Mouse (Mus musculus) liver, adult 2 months (tissue): ENCODE data around the gene Serinc3. TPM values are rescaled to one million over a fixed set of nuclear protein-coding genes. Genes with fewer than 3 reads are reported as not detected.
A peak's percentile ranks its signal among the peaks of the same experiment; 100 is the strongest.
"Not testable (repeated sequence)": the region's sequence is repeated elsewhere in the genome, so short reads cannot be mapped to it uniquely, and the experiment has no call there.

Experiments used
- DNase-seq: peaks from one replicate; pipeline ENCODE4 v3.0.0-alpha.2; 2011; ENCODE audit warnings: low read depth, low spot score; ENCODE audit errors: extremely low read depth
- H3K27ac ChIP-seq: fragments of 200-500 bp; replicated peaks from 2 replicates; pipeline ENCODE4 v1.5.1; 2012; ENCODE audit warnings: low read depth, mild to moderate bottlenecking, control low read depth, inconsistent platforms, low read length; ENCODE audit not compliant: insufficient read depth
- H3K27me3 ChIP-seq: fragments of 200-500 bp; 2 replicates; pipeline ENCODE4 v1.6.1; 2012; ENCODE audit warnings: mild to moderate bottlenecking, moderate library complexity, low read length, inconsistent platforms; ENCODE audit not compliant: control insufficient read depth, insufficient read depth
- H3K36me3 ChIP-seq: fragments of 200-500 bp; 2 replicates; pipeline ENCODE4 v1.6.1; 2012; ENCODE audit warnings: low read length, inconsistent platforms; ENCODE audit not compliant: control insufficient read depth, insufficient read depth
- H3K4me1 ChIP-seq: fragments of 200-500 bp; 2 replicates; pipeline ENCODE4 v1.6.1; 2011; ENCODE audit warnings: low read length; ENCODE audit not compliant: control insufficient read depth, insufficient read depth
- H3K4me3 ChIP-seq: fragments of 200-500 bp; 2 replicates; pipeline ENCODE4 v1.5.1; 2011; ENCODE audit warnings: low read depth, mild to moderate bottlenecking, control low read depth, low read length, moderate library complexity; ENCODE audit not compliant: insufficient read depth
- H3K79me2 ChIP-seq: fragments of 200-500 bp; 2 replicates; pipeline ENCODE4 v1.6.1; 2012; ENCODE audit warnings: inconsistent platforms, mild to moderate bottlenecking, low read length, moderate library complexity; ENCODE audit not compliant: control insufficient read depth, insufficient read depth
- H3K9ac ChIP-seq: fragments of 200-500 bp; 2 replicates; pipeline ENCODE4 v1.6.1; 2012; ENCODE audit warnings: low read depth, mild to moderate bottlenecking, control low read depth, inconsistent platforms, low read length
- CTCF ChIP-seq: fragments of 200-500 bp; IDR thresholded peaks from 2 replicates; pipeline ENCODE4 v1.5.1; 2011; ENCODE audit warnings: low read depth, low read length, control low read depth
- POLR2A ChIP-seq: fragments of 200-500 bp; IDR thresholded peaks from 2 replicates; pipeline ENCODE4 v1.6.1; 2011; ENCODE audit warnings: low read length, control low read depth; ENCODE audit not compliant: insufficient read depth; ENCODE audit errors: extremely low read depth
- WGBS: fragments of 180-500 bp; shearing (Covaris S2); methylation state at CpG from one replicate; pipeline ENCODE4 v1.1.7; 2018; 5-methylcytosine and 5-hydroxymethylcytosine counted together
- polyA plus RNA-seq: library from polyadenylated mRNA; depleted of rRNA; stranded (reverse); fragments of >200 nt; gene quantifications from 2 replicates; pipeline ENCODE4 v1.2.3, GENCODE M21; 2012
- total RNA-seq: library from RNA; depleted of rRNA; stranded (reverse); fragments of >200 nt; gene quantifications from 2 replicates; pipeline ENCODE4 v1.2.3, GENCODE M21; 2014

The Serinc3 gene
- total and polyA plus RNA-seq, 2 experiments = 122 to 123 TPM

DNA sequence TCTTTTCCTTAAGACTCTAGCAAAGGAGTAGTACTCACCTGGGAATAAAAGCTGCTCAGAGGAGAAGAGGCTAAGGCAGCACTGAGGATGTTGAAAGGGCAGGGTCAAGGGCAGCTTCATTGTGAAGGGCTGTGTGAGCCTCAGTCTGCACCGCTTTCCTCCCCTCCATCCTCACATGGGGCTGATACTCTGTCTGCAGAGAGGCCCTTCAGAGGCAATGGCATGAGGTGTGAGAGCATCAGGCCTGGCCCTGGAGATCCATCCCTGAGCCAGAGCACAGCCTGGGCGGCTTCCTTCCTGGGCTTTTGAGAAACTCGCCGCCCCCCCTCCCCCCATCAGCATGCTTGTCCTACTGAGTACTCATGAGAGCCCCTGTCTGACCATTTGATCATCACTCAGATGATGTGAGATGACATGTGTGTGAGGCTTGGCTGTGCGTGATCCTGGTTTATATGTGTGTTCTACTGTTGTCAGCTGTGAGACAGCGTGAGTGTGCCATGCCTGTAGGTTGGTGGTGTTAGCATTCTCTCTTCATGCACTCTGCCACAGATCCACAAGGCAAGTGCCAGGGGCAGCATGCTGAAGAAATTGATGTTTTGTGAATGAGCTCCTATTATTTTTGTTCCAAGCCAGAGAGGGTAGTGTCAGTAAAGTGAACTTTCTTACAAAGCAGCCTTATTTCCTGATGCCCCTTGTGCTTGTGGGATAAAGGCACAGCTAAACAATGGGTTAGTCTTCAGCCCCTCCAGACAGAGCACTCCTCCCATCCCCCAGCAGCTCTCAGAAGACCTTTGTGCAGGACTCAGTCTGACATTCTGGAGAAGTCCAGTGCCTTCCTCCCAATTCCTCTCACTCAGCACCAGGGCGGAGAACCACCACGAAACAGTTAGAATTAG is 45.7 kb upstream of the Serinc3 start:
- TF ChIP-seq CTCF (no peak), POLR2A (no peak)
- peaks cover 18% of the 10 kb centered on the region for H3K79me2 ChIP-seq
- H3K4me3 ChIP-seq = no peak overlapping the region
- no peak for DNase-seq
- no peak overlapping the region for H3K27ac ChIP-seq
- no peaks in the 10 kb centered on the region for H3K27me3 ChIP-seq
- no peak overlapping the region for H3K9ac ChIP-seq
- no peaks in the 10 kb centered on the region for H3K36me3 ChIP-seq
- H3K4me1 ChIP-seq = peaks cover 6% of the 10 kb centered on the region
- 88% methylated on average over 8 of the region's 8 CpGs for WGBS

DNA sequence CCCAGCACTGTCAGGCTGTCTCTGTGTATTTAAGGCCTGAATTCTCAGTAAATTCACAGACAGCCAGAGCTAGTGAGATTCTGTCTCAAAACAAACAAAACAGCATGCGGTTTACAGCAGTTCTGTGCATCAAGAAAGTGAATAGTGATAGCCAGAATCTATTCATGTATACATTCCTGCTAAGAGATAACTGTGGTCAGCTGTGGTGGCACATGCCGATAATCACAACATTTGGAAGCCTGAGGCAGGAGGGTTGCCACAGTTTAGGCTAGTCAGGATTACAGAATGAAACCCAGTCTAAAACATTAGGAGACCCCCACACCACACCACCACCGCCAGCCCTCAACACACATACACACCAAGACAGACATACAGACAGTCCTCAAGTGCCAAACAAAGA is 44.8 kb upstream of the Serinc3 start:
- no peak for TF ChIP-seq POLR2A
- TF ChIP-seq CTCF = no peak
- Histone ChIP-seq H3K9ac (no peak overlapping the region), H3K27me3 (no peaks in the 10 kb centered on the region), H3K4me3 (no peak overlapping the region), H3K4me1 (peaks cover 11% of the 10 kb centered on the region), H3K79me2 (peaks cover 23% of the 10 kb centered on the region), H3K27ac (no peak overlapping the region), H3K36me3 (no peaks in the 10 kb centered on the region)
- no peak for DNase-seq
- WGBS = 92% methylated on average over 3 of the region's 3 CpGs

DNA sequence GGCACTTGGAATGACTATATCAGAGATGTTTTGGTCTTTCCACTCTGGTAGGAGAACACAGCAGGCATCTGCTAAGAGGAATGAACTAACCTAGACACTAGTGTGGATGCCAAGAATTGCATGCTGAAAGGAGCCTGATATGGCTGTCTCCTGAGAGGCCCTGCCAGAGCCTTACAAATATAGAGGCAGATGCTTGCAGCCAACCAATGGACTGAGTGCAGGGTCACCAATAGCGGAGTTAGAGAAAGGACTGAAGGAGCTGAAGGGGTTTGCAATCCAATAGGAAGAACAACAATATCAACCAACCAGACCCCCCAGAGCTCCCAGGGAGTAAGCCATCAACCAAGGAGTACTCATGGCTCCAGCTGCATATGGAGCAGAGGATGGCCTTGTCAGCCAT is 43.4 kb upstream of the Serinc3 start:
- H3K27ac ChIP-seq, H3K4me3 ChIP-seq, H3K27me3 ChIP-seq, H3K9ac ChIP-seq, H3K36me3 ChIP-seq, DNase-seq: not testable (repeated sequence)
- Histone ChIP-seq H3K79me2 (peaks cover 15% of the 10 kb centered on the region), H3K4me1 (peaks cover 13% of the 10 kb centered on the region)
- 90% methylated on average over 1 of the region's 1 CpGs for WGBS

DNA sequence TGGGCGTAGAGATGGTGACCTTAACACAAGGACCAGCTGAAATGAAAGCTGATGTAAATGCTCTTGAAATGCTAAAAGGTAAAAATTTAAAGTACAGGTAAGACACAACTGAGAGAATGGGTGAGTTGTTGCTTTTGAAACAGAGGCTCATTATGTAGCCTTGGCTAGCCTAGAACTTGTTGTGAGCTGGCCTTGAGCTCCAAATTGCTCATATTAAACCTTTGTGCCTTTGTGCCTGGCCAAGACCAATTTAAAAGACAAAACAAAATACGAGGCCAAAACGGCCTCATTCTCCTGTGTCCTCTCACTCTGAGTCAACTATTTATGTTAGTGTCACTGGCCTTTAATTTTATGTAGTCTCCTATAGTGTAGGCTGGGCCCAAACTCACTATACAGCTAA is 42.0 kb upstream of the Serinc3 start:
- Histone ChIP-seq H3K4me1 (peaks cover 15% of the 10 kb centered on the region), H3K79me2 (peaks cover 13% of the 10 kb centered on the region; the same call in 1 of the 2 replicates), H3K36me3 (no peaks in the 10 kb centered on the region), H3K4me3 (no peak overlapping the region), H3K9ac (no peak overlapping the region), H3K27me3 (no peaks in the 10 kb centered on the region), H3K27ac (no peak overlapping the region)
- WGBS = 58% methylated on average over 3 of the region's 3 CpGs
- no peak for TF ChIP-seq CTCF
- TF ChIP-seq POLR2A = no peak
- DNase-seq = no peak

DNA sequence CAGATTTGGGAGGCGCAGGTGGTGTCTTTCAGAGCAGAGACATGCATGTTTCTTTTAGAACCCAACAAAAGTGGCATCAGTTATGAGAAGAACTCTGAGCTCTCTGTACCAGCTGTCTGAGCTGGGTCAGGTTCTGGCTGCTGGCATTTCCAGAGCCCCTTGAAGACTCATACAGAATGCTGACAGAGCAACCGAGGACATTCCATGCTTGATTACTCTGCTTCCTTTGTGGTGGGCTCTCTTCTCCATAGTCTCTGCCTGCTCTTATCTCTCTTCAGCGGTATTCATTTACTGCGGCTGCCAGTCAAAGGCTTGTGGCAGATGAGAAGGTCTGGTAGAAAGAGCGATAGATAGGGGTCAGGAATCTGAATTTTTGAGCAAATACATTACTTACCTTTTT is 41.3 kb upstream of the Serinc3 start:
- DNase-seq = no peak
- no peaks in the 10 kb centered on the region for H3K27me3 ChIP-seq
- H3K4me3 ChIP-seq = no peak overlapping the region
- no peaks in the 10 kb centered on the region for H3K36me3 ChIP-seq
- WGBS = 64% methylated on average over 5 of the region's 5 CpGs
- no peak overlapping the region for H3K9ac ChIP-seq
- H3K27ac ChIP-seq = peak overlapping the region; percentile 56
- peaks cover 18% of the 10 kb centered on the region; the same call in 1 of the 2 replicates for H3K79me2 ChIP-seq
- H3K4me1 ChIP-seq = peaks cover 15% of the 10 kb centered on the region
- no peak for TF ChIP-seq CTCF
- TF ChIP-seq POLR2A = no peak

DNA sequence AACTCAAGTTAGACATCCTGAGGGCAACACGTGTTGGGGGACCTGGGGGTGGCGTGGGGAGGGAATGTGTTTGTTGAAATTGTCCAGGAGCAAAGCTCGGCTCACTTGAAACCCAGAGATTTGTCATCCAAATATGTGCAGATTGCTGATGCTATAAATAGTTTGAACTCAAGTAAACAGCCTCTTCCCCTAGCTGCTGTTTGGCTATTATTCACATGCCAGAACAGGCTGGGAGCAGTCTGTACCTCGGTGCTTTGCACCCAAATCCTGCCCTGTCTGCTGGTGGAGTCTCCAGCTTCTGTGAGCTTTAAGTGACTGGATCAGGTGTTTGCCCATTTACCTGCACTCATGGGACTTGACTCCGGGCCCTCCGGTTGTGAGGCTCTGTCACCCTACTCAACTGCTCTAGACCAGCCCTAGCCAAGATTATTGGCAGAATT is 40.9 kb upstream of the Serinc3 start:
- H3K27me3 ChIP-seq = no peaks in the 10 kb centered on the region
- H3K9ac ChIP-seq = no peak overlapping the region
- peak overlapping the region; percentile 56 for H3K27ac ChIP-seq
- H3K36me3 ChIP-seq = no peaks in the 10 kb centered on the region
- peak; percentile 75 for DNase-seq
- H3K4me1 ChIP-seq = peaks cover 15% of the 10 kb centered on the region
- WGBS = 8% methylated on average over 6 of the region's 6 CpGs
- peaks cover 20% of the 10 kb centered on the region; the same call in 1 of the 2 replicates for H3K79me2 ChIP-seq
- TF ChIP-seq CTCF (no peak), POLR2A (no peak)
- no peak overlapping the region for H3K4me3 ChIP-seq
